Mouse (Mus musculus): ENCODE measurements around the gene Hdac7. TPM values are rescaled to one million over a fixed set of nuclear protein-coding genes. Genes with fewer than 3 reads are reported as not detected.

Gene Hdac7
- polyA plus RNA-seq, 1 experiment from 2014 or later: 26.6 TPM

GRCm38 (mm10) chr15:97821321-97821982, 22.9 kb downstream of the Hdac7 start:
- Histone ChIP-seq H3K27ac (replicated peaks) (no peak overlapping the region), H3K9me3 (no peaks in the 10 kb centered on the region), H3K9ac (replicated peaks) (no peak overlapping the region), H3K27me3 (no peaks in the 10 kb centered on the region), H3K4me1 (peaks cover 38% of the 10 kb centered on the region), H3K36me3 (no peaks in the 10 kb centered on the region), H3K4me3 (no peak overlapping the region), H3K4me2 (replicated peaks) (no peak overlapping the region)
- 68% methylated on average over 10 of the region's 10 CpGs for WGBS
- ATAC-seq (replicated peaks): no peak

DNA sequence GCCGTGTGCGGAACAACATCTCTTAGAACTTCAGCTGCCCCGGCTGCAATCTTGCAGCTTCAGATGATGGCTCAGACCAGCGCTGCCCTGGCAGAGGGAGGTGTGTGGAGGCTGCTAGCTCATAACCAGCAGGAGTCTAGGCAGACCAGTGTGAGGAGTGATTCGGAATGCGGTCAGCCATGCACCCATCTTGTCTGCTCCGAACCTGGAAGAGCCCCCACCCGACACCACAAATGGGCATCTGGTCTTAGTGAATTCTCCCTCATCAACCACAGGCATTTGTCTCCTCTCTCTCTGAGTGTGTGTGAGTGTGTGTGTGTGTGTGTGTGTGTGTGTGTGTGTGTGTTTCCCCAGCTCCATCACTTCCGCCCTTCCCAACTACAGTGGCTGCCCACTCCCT, 24.4 kb downstream of the Hdac7 start:
- peaks cover 24% of the 10 kb centered on the region for H3K4me1 ChIP-seq
- no peaks in the 10 kb centered on the region for H3K9me3 ChIP-seq
- H3K27me3 ChIP-seq: no peaks in the 10 kb centered on the region
- no peak for ATAC-seq (replicated peaks)
- H3K9ac ChIP-seq (replicated peaks): no peak overlapping the region
- H3K4me2 ChIP-seq (replicated peaks): no peak overlapping the region
- no peaks in the 10 kb centered on the region for H3K36me3 ChIP-seq
- no peak overlapping the region for H3K4me3 ChIP-seq
- WGBS: 86% methylated on average over 9 of the region's 9 CpGs
- H3K27ac ChIP-seq (replicated peaks): no peak overlapping the region

- Histone ChIP-seq H3K4me3 (no peak overlapping the region), H3K9me3 (no peaks in the 10 kb centered on the region), H3K4me1 (peaks cover 29% of the 10 kb centered on the region), H3K27ac (replicated peaks) (no peak overlapping the region), H3K27me3 (no peaks in the 10 kb centered on the region), H3K36me3 (no peaks in the 10 kb centered on the region), H3K9ac (replicated peaks) (no peak overlapping the region), H3K4me2 (replicated peaks) (no peak overlapping the region)
- ATAC-seq (replicated peaks): no peak
- 94% methylated on average over 17 of the region's 17 CpGs for WGBS
Observed at GRCm38 (mm10) chr15:97816199-97816994, 27.9 kb downstream of the Hdac7 start.

DNA sequence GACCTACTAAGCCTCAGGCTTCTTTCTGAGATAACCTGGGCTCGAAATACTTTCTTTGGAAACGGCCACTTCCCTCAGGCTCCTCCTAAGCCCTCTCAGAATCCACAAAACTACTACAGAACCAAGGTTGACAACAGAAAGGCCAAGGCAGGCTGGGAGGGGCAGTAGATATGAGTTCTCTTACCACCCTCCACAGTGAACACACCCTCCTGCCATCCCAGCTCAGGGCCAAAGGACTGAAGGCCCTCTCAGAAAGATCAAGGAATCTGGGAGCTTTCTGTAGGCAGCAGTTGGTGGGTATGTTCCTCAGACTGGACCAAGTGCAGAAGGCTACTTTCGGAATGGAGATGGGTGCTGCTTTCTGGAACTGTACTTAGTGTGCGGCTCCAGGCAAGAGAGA, 29.0 kb downstream of the Hdac7 start:
- H3K27me3 ChIP-seq: no peaks in the 10 kb centered on the region
- ATAC-seq (replicated peaks): no peak
- no peak overlapping the region for H3K4me3 ChIP-seq
- 95% methylated on average over 4 of the region's 4 CpGs for WGBS
- peaks cover 5% of the 10 kb centered on the region; the same call in 1 of the 2 replicates for H3K36me3 ChIP-seq
- H3K4me2 ChIP-seq (replicated peaks): no peak overlapping the region
- no peak overlapping the region for H3K9ac ChIP-seq (replicated peaks)
- peaks cover 29% of the 10 kb centered on the region for H3K4me1 ChIP-seq
- no peaks in the 10 kb centered on the region for H3K9me3 ChIP-seq
- no peak overlapping the region for H3K27ac ChIP-seq (replicated peaks)

DNA sequence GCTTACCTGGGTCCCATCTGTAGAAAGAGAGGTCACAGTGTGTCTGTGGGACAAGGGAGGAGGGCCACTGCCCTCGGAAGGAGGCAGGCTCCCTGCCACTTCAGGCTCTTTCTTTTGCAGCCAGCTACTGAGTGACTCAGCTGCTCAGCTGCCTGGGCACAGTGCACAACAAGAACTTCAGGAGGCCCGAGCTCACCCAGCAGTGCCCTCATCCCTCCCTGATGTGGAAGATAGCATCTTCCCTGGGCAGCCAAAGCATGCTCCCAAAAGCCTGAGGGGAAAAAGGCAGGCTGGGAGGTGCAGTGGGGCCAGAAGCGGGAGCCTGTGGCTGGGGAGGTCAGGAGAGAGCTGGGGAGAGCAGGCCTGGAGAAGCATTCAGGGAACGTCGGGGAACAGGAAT, 29.6 kb downstream of the Hdac7 start:
- Histone ChIP-seq H3K27ac (replicated peaks) (no peak overlapping the region), H3K36me3 (peaks cover 7% of the 10 kb centered on the region; the same call in 1 of the 2 replicates), H3K4me1 (peaks cover 29% of the 10 kb centered on the region), H3K9ac (replicated peaks) (no peak overlapping the region), H3K4me2 (replicated peaks) (no peak overlapping the region), H3K27me3 (no peaks in the 10 kb centered on the region), H3K9me3 (no peaks in the 10 kb centered on the region), H3K4me3 (no peak overlapping the region)
- WGBS: 67% methylated on average over 5 of the region's 5 CpGs
- no peak for ATAC-seq (replicated peaks)

DNA sequence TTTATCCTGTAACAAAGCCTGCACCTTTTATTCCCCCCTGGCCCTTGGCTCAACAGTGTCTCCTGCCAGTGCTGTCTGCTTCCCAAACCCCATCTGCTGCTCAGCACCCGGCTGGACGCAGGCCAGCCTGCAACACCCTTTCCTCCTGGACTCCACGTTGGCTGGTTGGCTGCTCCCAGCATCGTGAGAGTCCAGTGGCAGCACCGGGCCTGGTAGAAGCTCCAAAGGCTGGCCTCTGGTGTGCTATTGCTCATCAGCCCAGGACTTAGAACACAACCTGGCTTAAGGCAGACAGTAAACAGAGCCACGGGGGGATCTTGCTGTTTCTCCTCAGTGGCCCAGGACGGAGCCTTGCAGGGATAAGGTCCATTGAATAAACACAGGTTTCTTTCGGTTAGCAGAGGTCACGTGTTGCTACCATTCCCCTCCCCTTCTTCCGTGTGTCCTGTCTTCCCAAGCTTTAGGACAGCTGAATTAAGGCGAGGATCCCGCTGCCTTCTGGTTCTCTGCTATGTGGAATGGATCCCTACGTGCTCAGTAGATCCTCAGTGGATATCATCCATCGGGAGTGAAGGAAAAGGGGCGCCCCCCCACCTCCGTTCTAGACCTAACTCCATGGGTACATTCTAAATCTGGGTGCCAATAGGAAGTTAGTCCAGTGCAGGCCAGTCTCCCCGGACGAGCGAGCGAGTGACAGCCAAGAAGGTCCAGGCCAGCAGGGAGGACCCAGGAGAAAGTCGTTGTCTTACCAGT, 30.7 kb downstream of the Hdac7 start:
- WGBS: 51% methylated on average over 21 of the region's 21 CpGs
- Histone ChIP-seq H3K4me1 (peaks cover 29% of the 10 kb centered on the region), H3K36me3 (peaks cover 7% of the 10 kb centered on the region; the same call in 1 of the 2 replicates), H3K4me3 (no peak overlapping the region), H3K4me2 (replicated peaks) (no peak overlapping the region), H3K27me3 (no peaks in the 10 kb centered on the region), H3K27ac (replicated peaks) (peak overlapping the region; percentile 74), H3K9ac (replicated peaks) (no peak overlapping the region), H3K9me3 (no peaks in the 10 kb centered on the region)
- peak; percentile 47 for ATAC-seq (replicated peaks)

DNA sequence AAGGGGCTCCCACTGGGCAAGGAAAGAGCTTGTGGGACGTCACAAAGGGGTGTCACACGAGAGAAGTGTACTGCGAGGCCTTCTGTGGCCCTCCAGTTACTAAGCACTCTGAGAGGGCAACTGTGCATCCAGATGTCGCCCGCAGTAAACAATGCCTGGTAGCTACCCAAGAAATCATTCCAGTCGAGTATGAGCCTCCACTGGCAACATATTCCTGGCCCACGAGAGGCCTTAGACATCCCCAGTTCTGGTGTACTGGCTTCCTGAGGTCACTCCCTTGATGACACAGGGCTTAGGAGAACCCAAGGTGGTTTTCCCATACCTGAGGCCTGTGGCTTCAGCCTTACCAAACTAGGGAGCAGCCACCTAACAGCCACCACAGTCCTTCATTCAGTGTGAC, 31.4 kb downstream of the Hdac7 start:
- ATAC-seq (replicated peaks): no peak
- H3K4me2 ChIP-seq (replicated peaks): no peak overlapping the region
- H3K4me3 ChIP-seq: no peak overlapping the region
- WGBS: 48% methylated on average over 7 of the region's 7 CpGs
- H3K27ac ChIP-seq (replicated peaks): peak overlapping the region; percentile 74
- no peaks in the 10 kb centered on the region for H3K9me3 ChIP-seq
- no peak overlapping the region for H3K9ac ChIP-seq (replicated peaks)
- H3K36me3 ChIP-seq: peaks cover 13% of the 10 kb centered on the region
- H3K27me3 ChIP-seq: no peaks in the 10 kb centered on the region
- peaks cover 29% of the 10 kb centered on the region for H3K4me1 ChIP-seq

GRCm38 (mm10) chr15:97812126-97812525, 32.2 kb downstream of the Hdac7 start:
- peak; percentile 83 for ATAC-seq (replicated peaks)
- WGBS: 49% methylated on average over 6 of the region's 6 CpGs
- H3K9ac ChIP-seq (replicated peaks): no peak overlapping the region

GRCm38 (mm10) chr15:97811307-97811706, 33.0 kb downstream of the Hdac7 start:
- ATAC-seq (replicated peaks): no peak
- peaks cover 21% of the 10 kb centered on the region for H3K36me3 ChIP-seq
- WGBS: 89% methylated on average over 9 of the region's 9 CpGs

More at GRCm38 (mm10) chr15:97812126-97812525, 32.2 kb downstream of the Hdac7 start:
- no peaks in the 10 kb centered on the region for H3K27me3 ChIP-seq
- no peak overlapping the region for H3K4me2 ChIP-seq (replicated peaks)
- peak overlapping the region; percentile 74 for H3K27ac ChIP-seq (replicated peaks)
- peaks cover 29% of the 10 kb centered on the region for H3K4me1 ChIP-seq
- no peak overlapping the region for H3K4me3 ChIP-seq
- H3K36me3 ChIP-seq: peaks cover 21% of the 10 kb centered on the region
- no peaks in the 10 kb centered on the region for H3K9me3 ChIP-seq

DNA sequence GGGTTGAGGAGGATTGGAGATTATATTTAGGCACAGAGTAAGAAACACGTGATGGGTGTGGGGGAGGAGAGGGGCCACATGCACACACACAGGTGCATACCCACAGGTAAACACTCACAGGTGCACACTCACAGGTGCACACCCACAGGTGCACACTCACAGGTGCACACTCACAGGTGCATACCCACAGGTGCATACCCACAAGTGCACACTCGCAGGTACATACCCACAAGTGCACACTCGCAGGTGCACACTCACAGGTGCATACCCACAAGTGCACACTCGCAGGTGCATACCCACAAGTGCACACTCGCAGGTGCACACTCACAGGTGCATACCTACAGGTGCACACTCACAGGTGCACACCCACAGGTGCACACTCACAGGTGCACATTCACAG, 33.9 kb downstream of the Hdac7 start:
- Histone ChIP-seq H3K27me3 (no peaks in the 10 kb centered on the region), H3K36me3 (peaks cover 21% of the 10 kb centered on the region), H3K9me3 (no peaks in the 10 kb centered on the region), H3K4me2 (replicated peaks) (no peak overlapping the region), H3K27ac (replicated peaks) (no peak overlapping the region), H3K4me3 (no peak overlapping the region), H3K9ac (replicated peaks) (no peak overlapping the region), H3K4me1 (peaks cover 29% of the 10 kb centered on the region)
- 94% methylated on average over 5 of the region's 5 CpGs for WGBS
- ATAC-seq (replicated peaks): no peak

More at GRCm38 (mm10) chr15:97811307-97811706, 33.0 kb downstream of the Hdac7 start:
- no peak overlapping the region for H3K4me3 ChIP-seq
- H3K4me2 ChIP-seq (replicated peaks): no peak overlapping the region
- no peaks in the 10 kb centered on the region for H3K27me3 ChIP-seq
- no peaks in the 10 kb centered on the region for H3K9me3 ChIP-seq
- no peak overlapping the region for H3K9ac ChIP-seq (replicated peaks)
- peaks cover 29% of the 10 kb centered on the region for H3K4me1 ChIP-seq
- H3K27ac ChIP-seq (replicated peaks): no peak overlapping the region

DNA sequence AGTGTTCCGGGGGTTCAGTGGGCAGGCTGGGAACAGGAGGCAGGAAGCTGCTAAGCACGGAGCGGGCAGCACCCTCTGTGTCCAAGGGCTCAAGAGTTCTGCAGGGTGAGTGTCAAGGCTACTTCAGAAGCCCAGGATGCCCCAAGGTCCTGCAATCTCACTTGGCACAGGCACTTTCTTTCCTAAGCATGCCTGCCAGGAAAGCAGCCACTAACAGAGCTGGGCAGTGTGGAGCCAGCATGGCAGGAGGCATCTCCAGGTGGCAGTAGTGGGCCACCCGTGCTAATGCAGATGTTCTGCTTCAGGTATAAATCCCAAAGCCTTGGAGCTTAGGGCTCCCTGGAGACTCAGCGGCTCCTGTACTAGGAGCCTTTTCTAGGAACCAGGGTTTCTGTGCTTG, 34.4 kb downstream of the Hdac7 start:
- 88% methylated on average over 5 of the region's 5 CpGs for WGBS
- peaks cover 23% of the 10 kb centered on the region for H3K36me3 ChIP-seq
- no peaks in the 10 kb centered on the region for H3K27me3 ChIP-seq
- peaks cover 29% of the 10 kb centered on the region for H3K4me1 ChIP-seq
- no peak for ATAC-seq (replicated peaks)
- H3K9ac ChIP-seq (replicated peaks): no peak overlapping the region
- no peak overlapping the region for H3K4me2 ChIP-seq (replicated peaks)
- no peak overlapping the region for H3K4me3 ChIP-seq
- H3K9me3 ChIP-seq: no peaks in the 10 kb centered on the region
- H3K27ac ChIP-seq (replicated peaks): no peak overlapping the region

DNA sequence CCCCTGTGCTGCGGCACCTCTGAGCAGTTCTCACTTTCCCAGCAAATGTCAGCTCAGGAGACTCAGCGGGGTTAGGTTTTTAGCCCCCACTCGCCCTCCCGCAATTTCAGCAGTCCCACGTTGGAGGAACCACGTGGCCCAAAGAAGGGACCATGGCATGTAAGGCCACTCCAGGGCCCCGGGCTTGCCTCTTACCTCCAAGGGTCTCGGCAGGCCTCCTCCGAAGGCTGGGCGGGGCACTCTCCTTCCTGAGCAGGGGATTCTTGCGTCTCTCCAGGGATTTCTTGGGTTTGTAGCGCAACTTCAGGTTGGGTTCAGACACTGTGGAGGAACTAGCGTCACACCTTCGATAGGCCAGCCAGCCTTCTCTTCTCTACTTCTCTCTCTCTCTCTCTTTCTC, 35.1 kb downstream of the Hdac7 start:
- no peak overlapping the region for H3K4me3 ChIP-seq
- H3K27ac ChIP-seq (replicated peaks): no peak overlapping the region
- peaks cover 26% of the 10 kb centered on the region for H3K36me3 ChIP-seq
- no peaks in the 10 kb centered on the region for H3K9me3 ChIP-seq
- H3K4me1 ChIP-seq: peaks cover 28% of the 10 kb centered on the region
- H3K4me2 ChIP-seq (replicated peaks): no peak overlapping the region
- no peak for ATAC-seq (replicated peaks)
- no peak overlapping the region for H3K9ac ChIP-seq (replicated peaks)
- H3K27me3 ChIP-seq: no peaks in the 10 kb centered on the region
- WGBS: 88% methylated on average over 14 of the region's 14 CpGs

All from forebrain, embryonic 15.5 days (tissue).